Comparison of ENCODE assay signal across 8 mouse cellular contexts in the genomic region with DNA sequence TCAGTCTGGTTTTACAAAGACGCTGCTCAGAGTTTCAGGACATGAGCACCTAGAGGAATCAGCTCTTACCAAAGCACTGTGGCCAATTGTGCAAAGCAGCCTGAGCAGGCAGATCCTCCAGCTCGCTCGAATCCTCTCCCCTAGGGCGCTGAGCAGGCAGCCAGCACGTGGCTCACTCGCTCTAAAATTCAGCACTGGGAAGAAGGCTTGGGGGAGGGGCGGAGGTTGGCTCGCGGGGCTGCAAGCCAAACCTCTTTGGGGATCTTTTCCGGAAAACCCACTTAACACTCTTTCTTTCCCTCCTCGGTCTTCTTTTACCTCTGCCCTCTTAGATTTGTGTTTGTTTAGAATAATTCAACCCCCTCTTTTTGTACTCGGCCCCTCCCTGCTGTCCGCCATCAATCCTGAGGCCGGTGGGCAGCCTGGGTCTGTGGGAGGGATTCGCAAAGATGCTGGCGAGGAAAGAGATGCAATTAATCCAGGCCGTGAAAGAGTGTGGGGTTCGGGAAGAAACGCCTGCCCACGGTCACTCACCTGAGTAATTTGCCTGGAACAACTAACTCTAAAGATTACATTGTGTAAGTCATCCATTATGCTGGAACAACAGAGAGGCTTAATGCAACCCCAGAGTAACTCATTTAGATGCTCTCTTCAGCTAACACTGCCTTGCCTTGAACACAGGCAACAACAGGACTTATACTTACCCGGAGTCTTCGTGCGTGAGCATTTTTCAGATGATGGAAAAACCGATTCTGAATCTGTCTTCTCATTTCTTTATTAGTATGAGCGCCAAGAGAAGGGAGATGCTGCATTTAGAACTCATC. TPM values are rescaled to one million over a fixed set of nuclear protein-coding genes. Genes with fewer than 3 reads are reported as not detected.
DNase-seq lines count a peak whose midpoint lies in the region; ATAC-seq and TF ChIP-seq lines count a peak whose summit lies in the region.

No protein-coding gene starts in this region.

- no peak overlapping the region for H3K27ac ChIP-seq in intestine, postnatal 0 days (ENCODE audit: low read depth, low read length)
- H3K27ac ChIP-seq in limb, embryonic 10.5 days: peak overlapping the region; percentile 86
- peak overlapping the region; percentile 83 for H3K27ac ChIP-seq in midbrain, embryonic 15.5 days

- no peaks in the 10 kb centered on the region for H3K4me1 ChIP-seq in intestine, postnatal 0 days (replicated peaks; ENCODE audit: control insufficient read depth, insufficient read depth, low read length)
- peaks cover 16% of the 10 kb centered on the region for H3K4me1 ChIP-seq in limb, embryonic 10.5 days
- H3K4me1 ChIP-seq in midbrain, embryonic 15.5 days: peaks cover 22% of the 10 kb centered on the region

- no peak for TF ChIP-seq CTCF in intestine, postnatal 0 days (IDR thresholded peaks at IDR 0.05; ENCODE audit: low read depth)

- DNase-seq in adrenal gland, adult (ENCODE audit: inconsistent age in 2 of 2, low spot score in 1 of 2): peak; percentile 58 to 82
- DNase-seq in adrenal gland, adult 8-10 months: no peak
- peak; percentile 47 for DNase-seq in cerebellum, adult 9-11 months
- peak; percentile 82 for DNase-seq in limb, embryonic 10.5 days (ENCODE audit: low spot score)
- peak; percentile 21 to 34 for DNase-seq in thymus, postnatal 36 days

- H3K36me3 ChIP-seq in intestine, postnatal 0 days (ENCODE audit: control insufficient read depth, insufficient read depth): no peaks in the 10 kb centered on the region
- no peaks in the 10 kb centered on the region for H3K36me3 ChIP-seq in limb, embryonic 10.5 days
- no peaks in the 10 kb centered on the region for H3K36me3 ChIP-seq in midbrain, embryonic 15.5 days (replicated peaks)

- 19% methylated on average over 25 of the region's 25 CpGs for whole genome bisulfite sequencing in intestine, postnatal 0 days
- 16% methylated on average over 25 of the region's 25 CpGs for WGBS in limb, embryonic 10.5 days
- WGBS in midbrain, embryonic 15.5 days: 11% methylated on average over 25 of the region's 25 CpGs

- ATAC-seq in frontal cortex, adult (ENCODE audit: low TSS enrichment): peak; percentile 85; the same call in 1 of the 2 replicates
- ATAC-seq in intestine, postnatal 0 days: no peak
- ATAC-seq in midbrain, embryonic 15.5 days (replicated peaks): peak; percentile 91

- no peaks in the 10 kb centered on the region for H3K27me3 ChIP-seq in intestine, postnatal 0 days (replicated peaks; ENCODE audit: control insufficient read depth, insufficient read depth, low read length)
- H3K27me3 ChIP-seq in limb, embryonic 10.5 days (ENCODE audit: low read depth, poor library complexity, severe bottlenecking): 0 out of 2 replicates have a peak, but pooled peaks cover 6% of the 10 kb centered on the region
- H3K27me3 ChIP-seq in midbrain, embryonic 15.5 days (replicated peaks): no peaks in the 10 kb centered on the region

- H3K9ac ChIP-seq in intestine, postnatal 0 days (ENCODE audit: low read depth, low read length): no peak overlapping the region
- H3K9ac ChIP-seq in midbrain, embryonic 15.5 days: peak overlapping the region; percentile 37

- peak overlapping the region; percentile 20 for H3K4me3 ChIP-seq in intestine, postnatal 0 days (ENCODE audit: low read depth, low read length)
- H3K4me3 ChIP-seq in limb, embryonic 10.5 days: peak overlapping the region; percentile 52
- peak overlapping the region; percentile 34 for H3K4me3 ChIP-seq in midbrain, embryonic 15.5 days

- H3K4me2 ChIP-seq in intestine, postnatal 0 days (replicated peaks; ENCODE audit: low read depth): peak overlapping the region; percentile 51
- peak overlapping the region; percentile 54 for H3K4me2 ChIP-seq in midbrain, embryonic 15.5 days

- H3K9me3 ChIP-seq in intestine, postnatal 0 days (ENCODE audit: control insufficient read depth): no peaks in the 10 kb centered on the region
- H3K9me3 ChIP-seq in limb, embryonic 10.5 days (replicated peaks): no peaks in the 10 kb centered on the region
- no peaks in the 10 kb centered on the region for H3K9me3 ChIP-seq in midbrain, embryonic 15.5 days

RNA-seq across cellular contexts. Expression of gene Sfpq, which starts 15.8 kb away (rescaled TPM):
- total RNA-seq in adrenal gland, adult 8-10 months (2022): 100 to 1,000 TPM; 141 to 249 (median 190) TPM
- polyA plus RNA-seq in intestine, postnatal 0 days (2015; fragmentation: Nextera tagmentation; extraction: Ambion mirVana): 56.3 and 59.0 TPM in 2 replicates
- 114 and 122 TPM in 2 replicates for polyA plus RNA-seq in limb, embryonic 10.5 days (2016; fragmentation: Nextera tagmentation; extraction: Ambion mirVana)
- polyA plus RNA-seq in midbrain, embryonic 15.5 days (2015; fragmentation: Nextera tagmentation; extraction: Ambion mirVana): 70.6 and 77.3 TPM in 2 replicates

RNA-seq across cellular contexts. Expression of gene Zmym4, which starts 37.4 kb away (rescaled TPM):
- total RNA-seq in adrenal gland, adult 8-10 months (2022): 10 to 100 TPM; 43.7 to 80.5 (median 57.3) TPM
- polyA plus RNA-seq in intestine, postnatal 0 days (2015; fragmentation: Nextera tagmentation; extraction: Ambion mirVana): 6.0 and 7.1 TPM in 2 replicates
- polyA plus RNA-seq in limb, embryonic 10.5 days (2016; fragmentation: Nextera tagmentation; extraction: Ambion mirVana): 24.5 and 28.0 TPM in 2 replicates
- 28.8 and 31.5 TPM in 2 replicates for polyA plus RNA-seq in midbrain, embryonic 15.5 days (2015; fragmentation: Nextera tagmentation; extraction: Ambion mirVana)

RNA-seq across cellular contexts. Expression of gene Zmym1, which starts 55.6 kb away (rescaled TPM):
- total RNA-seq in adrenal gland, adult 8-10 months (2022): 10 to 100 TPM in 3 of 4 experiments, 1 to 10 TPM in 1; 9.5 to 11.6 (median 10.9) TPM
- polyA plus RNA-seq in intestine, postnatal 0 days (2015; fragmentation: Nextera tagmentation; extraction: Ambion mirVana): 6.4 and 6.5 TPM in 2 replicates
- polyA plus RNA-seq in limb, embryonic 10.5 days (2016; fragmentation: Nextera tagmentation; extraction: Ambion mirVana): 34.8 and 35.3 TPM in 2 replicates
- polyA plus RNA-seq in midbrain, embryonic 15.5 days (2015; fragmentation: Nextera tagmentation; extraction: Ambion mirVana): 25.3 and 28.3 TPM in 2 replicates
